Mouse (Mus musculus) midbrain, embryonic 12.5 days (tissue): ENCODE data around the gene 2300002M23Rik. TPM values are rescaled to one million over a fixed set of nuclear protein-coding genes. Genes with fewer than 3 reads are reported as not detected.
A peak's percentile ranks its signal among the peaks of the same experiment; 100 is the strongest.

ENCODE experiments used
- ATAC-seq: fragments of 200-750 bp; cut with Nextera tagmentation; 2 replicates; pipeline ENCODE4 v1.8.0; 2017; ENCODE audit warnings: low read depth, moderate TSS enrichment, moderate library complexity; ENCODE audit not compliant: low FRiP score
- H3K27ac ChIP-seq: fragments of 300-500 bp; sonication (generic); replicated peaks from 2 replicates; pipeline ENCODE4 v1.5.1; 2016; ENCODE audit warnings: mild to moderate bottlenecking
- H3K27me3 ChIP-seq: fragments of 300-500 bp; sonication (generic); 2 replicates; pipeline ENCODE4 v1.6.1; 2016; ENCODE audit warnings: mild to moderate bottlenecking
- H3K36me3 ChIP-seq: fragments of 300-500 bp; sonication (generic); 2 replicates; pipeline ENCODE4 v1.6.1; 2016
- H3K4me1 ChIP-seq: fragments of 300-500 bp; sonication (generic); 2 replicates; pipeline ENCODE4 v1.6.1; 2016
- H3K4me2 ChIP-seq: fragments of 300-500 bp; sonication (generic); replicated peaks from 2 replicates; pipeline ENCODE4 v1.6.1; 2016; ENCODE audit warnings: mild to moderate bottlenecking, moderate library complexity
- H3K4me3 ChIP-seq: fragments of 300-500 bp; sonication (generic); 2 replicates; pipeline ENCODE4 v1.5.1; 2016; ENCODE audit warnings: mild to moderate bottlenecking
- H3K9ac ChIP-seq: fragments of 300-500 bp; sonication (generic); replicated peaks from 2 replicates; pipeline ENCODE4 v1.6.1; 2016; ENCODE audit warnings: mild to moderate bottlenecking, moderate library complexity
- H3K9me3 ChIP-seq: fragments of 300-500 bp; sonication (generic); 2 replicates; pipeline ENCODE4 v1.6.1; 2016; ENCODE audit warnings: mild to moderate bottlenecking
- WGBS: fragments of 180-500 bp; shearing (Covaris S2); methylation state at CpG from one replicate; pipeline ENCODE4 v1.1.7; 2016; 5-methylcytosine and 5-hydroxymethylcytosine counted together
- polyA plus RNA-seq: library from polyadenylated mRNA; unstranded; fragments of >200 nt; fragmentation: Nextera tagmentation; extraction: Ambion mirVana; gene quantifications from 2 replicates; pipeline ENCODE4 v1.2.1, GENCODE M21; 2016

Gene 2300002M23Rik
- polyA plus RNA-seq, 1 experiment from 2014 or later, result not detected

DNA sequence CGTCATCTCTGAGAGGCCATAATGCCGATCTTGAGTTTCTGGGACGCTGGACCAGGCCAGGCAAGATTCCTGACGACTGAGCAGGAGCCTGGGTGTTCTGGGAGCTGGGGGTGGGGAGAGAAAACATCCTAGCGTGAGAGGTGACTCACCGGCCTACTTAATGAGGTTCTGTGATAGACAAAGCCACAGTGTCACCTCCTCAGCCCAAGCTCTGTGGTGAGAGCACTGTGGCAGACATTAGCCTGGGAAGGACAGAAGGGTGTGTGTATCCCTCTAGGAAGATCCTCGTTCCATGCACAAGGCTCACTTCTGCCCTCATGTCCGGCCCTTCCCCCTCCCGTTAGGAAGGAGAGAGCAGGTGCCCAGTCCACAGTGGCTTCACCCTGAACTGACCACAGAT lies 9.9 kb upstream of the 2300002M23Rik start:
- no peaks in the 10 kb centered on the region for H3K9me3 ChIP-seq
- WGBS, result 78% methylated on average over 9 of the region's 9 CpGs
- no peaks in the 10 kb centered on the region for H3K4me1 ChIP-seq
- no peak overlapping the region for H3K4me2 ChIP-seq
- no peak for ATAC-seq
- H3K36me3 ChIP-seq, result no peaks in the 10 kb centered on the region
- H3K27me3 ChIP-seq, result no peaks in the 10 kb centered on the region
- no peak overlapping the region for H3K27ac ChIP-seq
- H3K4me3 ChIP-seq, result no peak overlapping the region
- H3K9ac ChIP-seq, result no peak overlapping the region

DNA sequence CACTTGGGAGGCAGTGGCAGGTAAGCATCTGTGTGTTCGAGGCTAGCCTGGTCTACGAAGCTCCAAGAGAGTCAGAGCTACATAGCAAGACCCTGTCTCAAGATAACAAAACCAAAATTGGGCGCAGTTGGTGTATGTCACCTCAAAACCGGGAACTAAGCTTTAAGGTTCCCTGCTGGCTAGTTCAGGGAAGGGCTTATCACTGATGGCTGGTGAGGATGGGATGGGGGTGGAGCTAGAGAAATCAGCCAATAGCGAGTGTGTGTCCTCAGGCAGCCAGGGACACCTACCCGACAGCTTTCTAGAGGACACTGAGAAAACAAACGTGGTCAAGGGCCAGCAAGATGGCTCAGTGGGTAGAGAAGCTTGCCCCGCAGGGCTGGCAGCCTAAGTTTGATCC lies 9.0 kb upstream of the 2300002M23Rik start:
- Histone ChIP-seq H3K36me3 (no peaks in the 10 kb centered on the region), H3K27ac (no peak overlapping the region), H3K4me2 (no peak overlapping the region), H3K4me1 (no peaks in the 10 kb centered on the region), H3K9ac (no peak overlapping the region), H3K4me3 (no peak overlapping the region), H3K27me3 (no peaks in the 10 kb centered on the region), H3K9me3 (no peaks in the 10 kb centered on the region)
- 62% methylated on average over 8 of the region's 8 CpGs for WGBS
- no peak for ATAC-seq

DNA sequence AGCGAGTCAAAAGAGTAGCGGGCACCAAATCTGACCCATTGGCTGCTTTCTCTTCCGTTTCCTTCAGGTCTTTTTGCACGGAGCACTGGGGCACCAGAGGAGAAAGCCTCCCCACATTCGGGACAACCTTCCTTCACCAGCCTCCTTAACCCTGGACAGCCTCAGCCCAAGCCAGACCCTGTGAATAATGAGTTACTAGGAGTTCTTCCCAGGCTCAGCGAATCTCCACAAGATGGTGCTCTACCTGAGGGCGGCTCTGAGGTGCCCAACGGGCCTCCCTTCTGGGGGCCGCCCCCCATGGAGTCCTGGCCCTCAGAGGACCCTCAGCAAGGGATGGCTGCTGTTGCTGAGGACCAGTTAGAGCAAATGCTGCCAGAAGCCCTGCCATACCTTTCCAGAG lies 517 bp downstream of the 2300002M23Rik start:
- Histone ChIP-seq H3K4me3 (no peak overlapping the region), H3K4me1 (peaks cover 13% of the 10 kb centered on the region), H3K36me3 (no peaks in the 10 kb centered on the region), H3K27me3 (peaks cover 24% of the 10 kb centered on the region), H3K9me3 (0 out of 2 replicates have a peak, but pooled peaks cover 4% of the 10 kb centered on the region), H3K27ac (no peak overlapping the region), H3K4me2 (no peak overlapping the region), H3K9ac (no peak overlapping the region)
- no peak for ATAC-seq
- 26% methylated on average over 9 of the region's 9 CpGs for WGBS

DNA sequence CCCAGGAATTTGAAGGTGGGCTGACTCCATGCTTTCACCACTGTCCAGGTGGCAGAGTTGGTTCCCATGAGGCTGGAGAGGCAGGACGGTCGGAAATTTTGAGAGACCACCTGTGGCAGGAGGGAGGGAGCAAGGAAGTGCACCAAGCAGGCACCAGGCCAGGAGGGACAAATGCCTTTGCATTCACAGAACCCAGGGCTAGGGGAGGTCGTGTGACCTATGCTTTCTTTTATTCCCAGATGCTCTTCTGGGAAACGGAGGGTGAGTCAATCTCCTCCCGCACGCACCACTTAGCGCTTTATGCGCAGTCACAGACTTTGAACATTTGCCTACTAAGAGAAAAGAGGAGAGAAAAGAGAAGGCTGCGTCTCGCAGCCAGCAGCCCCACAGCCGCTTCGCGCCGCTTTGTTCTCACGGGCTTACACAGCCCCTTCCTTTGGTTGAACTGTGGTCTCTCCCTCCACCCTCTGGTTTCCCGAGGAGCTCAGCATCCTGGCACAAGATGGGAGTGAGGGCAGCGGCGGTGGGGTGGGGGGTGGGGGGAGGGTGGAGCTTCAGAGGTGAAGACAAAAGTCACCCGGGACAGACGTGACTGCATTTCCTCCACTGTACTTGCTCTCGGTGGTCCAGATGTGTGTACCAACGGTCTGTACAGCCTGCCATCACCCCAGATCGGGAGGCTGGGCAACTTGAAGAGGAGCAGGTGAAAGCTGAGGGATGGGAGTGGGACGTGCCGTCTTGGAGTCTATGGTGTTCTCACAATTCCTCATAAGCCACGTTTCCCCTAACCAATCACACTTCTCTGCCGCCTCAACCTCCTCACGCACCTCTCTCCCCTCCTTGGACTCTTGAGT lies 2.1 kb downstream of the 2300002M23Rik start:
- WGBS, result 3% methylated on average over 27 of the region's 28 CpGs
- H3K4me2 ChIP-seq, result peak overlapping the region; percentile 58
- H3K36me3 ChIP-seq, result no peaks in the 10 kb centered on the region
- ATAC-seq, result peak; percentile 41
- peak overlapping the region; percentile 41 for H3K9ac ChIP-seq
- H3K4me3 ChIP-seq, result peak overlapping the region; percentile 31
- 0 out of 2 replicates have a peak, but pooled peaks cover 4% of the 10 kb centered on the region for H3K9me3 ChIP-seq
- no peak overlapping the region for H3K27ac ChIP-seq
- peaks cover 13% of the 10 kb centered on the region for H3K4me1 ChIP-seq
- peaks cover 24% of the 10 kb centered on the region for H3K27me3 ChIP-seq

DNA sequence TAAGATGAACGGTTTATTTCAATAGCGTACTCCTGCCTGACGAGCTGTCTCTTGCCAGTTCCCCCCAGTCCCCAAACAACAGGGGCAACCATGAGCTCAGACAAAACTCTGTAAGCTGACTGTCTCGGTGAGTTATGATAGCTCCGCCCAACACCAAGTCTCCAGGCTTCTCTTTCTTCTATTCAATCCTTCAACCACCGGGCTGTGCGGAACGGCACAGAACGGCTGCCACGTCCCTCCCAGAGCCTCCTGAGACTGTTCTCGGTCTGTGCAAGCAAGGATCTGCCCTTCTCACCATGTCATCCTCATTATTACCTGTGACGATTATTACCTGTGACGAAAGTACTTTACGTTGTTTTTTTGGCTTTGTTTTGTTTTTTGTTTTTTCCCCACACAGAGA lies 3.6 kb downstream of the 2300002M23Rik start:
- H3K9me3 ChIP-seq, result 0 out of 2 replicates have a peak, but pooled peaks cover 4% of the 10 kb centered on the region
- WGBS, result 83% methylated on average over 14 of the region's 14 CpGs
- H3K9ac ChIP-seq, result no peak overlapping the region
- H3K27me3 ChIP-seq, result peaks cover 27% of the 10 kb centered on the region
- peaks cover 13% of the 10 kb centered on the region for H3K4me1 ChIP-seq
- H3K27ac ChIP-seq, result no peak overlapping the region
- no peak overlapping the region for H3K4me3 ChIP-seq
- no peaks in the 10 kb centered on the region for H3K36me3 ChIP-seq
- no peak for ATAC-seq
- no peak overlapping the region for H3K4me2 ChIP-seq

DNA sequence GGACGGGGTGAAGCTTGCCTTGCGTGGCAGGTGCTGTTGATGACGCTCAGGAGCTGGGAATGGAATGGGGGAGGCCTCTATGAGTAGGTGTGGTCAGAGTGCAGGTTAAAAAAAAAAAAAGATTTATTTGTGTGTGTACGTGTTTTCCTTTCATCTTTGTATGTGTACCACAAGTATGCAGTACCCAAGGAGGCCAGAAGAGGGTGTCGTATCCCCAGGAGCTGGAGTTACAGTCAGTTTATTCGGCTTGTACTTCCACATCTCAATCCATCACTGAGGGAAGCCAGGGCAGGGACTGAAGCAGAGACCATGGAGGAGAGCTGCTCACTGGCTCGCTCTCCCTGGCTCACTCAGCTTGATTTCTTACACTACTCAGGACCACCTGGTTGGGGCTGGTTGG lies 4.2 kb downstream of the 2300002M23Rik start:
- Histone ChIP-seq H3K9ac (no peak overlapping the region), H3K4me1 (peaks cover 13% of the 10 kb centered on the region), H3K27ac (no peak overlapping the region), H3K27me3 (peaks cover 27% of the 10 kb centered on the region), H3K4me3 (no peak overlapping the region), H3K9me3 (0 out of 2 replicates have a peak, but pooled peaks cover 4% of the 10 kb centered on the region), H3K36me3 (no peaks in the 10 kb centered on the region), H3K4me2 (no peak overlapping the region)
- 97% methylated on average over 7 of the region's 7 CpGs for WGBS
- ATAC-seq, result no peak

DNA sequence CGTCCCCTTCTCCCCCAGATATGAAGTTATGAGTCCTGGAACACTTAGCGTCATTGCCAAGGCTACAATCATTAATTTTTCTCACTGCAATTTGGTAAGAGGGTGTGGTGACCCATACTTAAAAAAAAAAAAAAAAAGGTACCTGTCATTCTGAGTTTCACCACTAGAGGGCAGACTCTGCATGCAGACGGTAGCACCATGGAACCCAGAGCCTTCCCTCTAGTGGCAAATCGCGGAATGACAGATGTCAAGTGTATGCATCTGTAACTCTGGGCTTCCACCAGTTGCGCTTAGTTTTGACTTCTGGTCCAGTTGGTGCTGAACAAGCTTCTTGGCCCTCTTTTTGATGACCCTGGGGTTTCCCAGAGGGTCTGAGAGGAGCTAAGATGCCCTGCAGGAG lies 11.0 kb downstream of the 2300002M23Rik start:
- Histone ChIP-seq H3K9me3 (0 out of 2 replicates have a peak, but pooled peaks cover 4% of the 10 kb centered on the region), H3K4me1 (no peaks in the 10 kb centered on the region), H3K4me3 (no peak overlapping the region), H3K27ac (no peak overlapping the region), H3K36me3 (no peaks in the 10 kb centered on the region), H3K27me3 (peaks cover 3% of the 10 kb centered on the region; the same call in 1 of the 2 replicates), H3K9ac (no peak overlapping the region), H3K4me2 (no peak overlapping the region)
- ATAC-seq, result no peak
- 21% methylated on average over 6 of the region's 6 CpGs for WGBS

DNA sequence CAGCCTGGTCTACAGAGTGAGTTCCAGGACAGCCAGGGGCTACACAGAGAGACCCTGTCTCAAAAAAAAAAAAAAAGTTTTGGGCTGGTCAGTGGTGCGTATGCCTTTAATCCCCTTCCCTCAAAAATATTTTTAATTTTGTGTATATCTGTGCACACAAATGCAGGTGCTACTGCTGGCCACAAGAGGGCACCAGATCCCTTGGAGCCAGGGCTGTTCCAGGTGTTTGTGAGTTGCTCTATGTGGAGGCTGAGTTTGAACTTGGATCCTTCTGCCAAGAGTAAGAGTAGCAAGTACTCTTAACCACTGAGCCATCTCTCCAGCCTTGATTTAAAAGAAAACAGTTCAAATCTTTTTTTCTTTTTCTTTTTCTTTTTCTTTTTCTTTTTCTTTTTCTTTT lies 15.7 kb downstream of the 2300002M23Rik start:
- H3K4me2 ChIP-seq, result no peak overlapping the region
- H3K4me3 ChIP-seq, result no peak overlapping the region
- 0 out of 2 replicates have a peak, but pooled peaks cover 7% of the 10 kb centered on the region for H3K9me3 ChIP-seq
- peaks cover 25% of the 10 kb centered on the region for H3K27me3 ChIP-seq
- no peaks in the 10 kb centered on the region for H3K36me3 ChIP-seq
- no peak for ATAC-seq
- peaks cover 4% of the 10 kb centered on the region for H3K4me1 ChIP-seq
- no peak overlapping the region for H3K27ac ChIP-seq
- WGBS, result 100% methylated on average over 1 of the region's 1 CpGs
- no peak overlapping the region for H3K9ac ChIP-seq

DNA sequence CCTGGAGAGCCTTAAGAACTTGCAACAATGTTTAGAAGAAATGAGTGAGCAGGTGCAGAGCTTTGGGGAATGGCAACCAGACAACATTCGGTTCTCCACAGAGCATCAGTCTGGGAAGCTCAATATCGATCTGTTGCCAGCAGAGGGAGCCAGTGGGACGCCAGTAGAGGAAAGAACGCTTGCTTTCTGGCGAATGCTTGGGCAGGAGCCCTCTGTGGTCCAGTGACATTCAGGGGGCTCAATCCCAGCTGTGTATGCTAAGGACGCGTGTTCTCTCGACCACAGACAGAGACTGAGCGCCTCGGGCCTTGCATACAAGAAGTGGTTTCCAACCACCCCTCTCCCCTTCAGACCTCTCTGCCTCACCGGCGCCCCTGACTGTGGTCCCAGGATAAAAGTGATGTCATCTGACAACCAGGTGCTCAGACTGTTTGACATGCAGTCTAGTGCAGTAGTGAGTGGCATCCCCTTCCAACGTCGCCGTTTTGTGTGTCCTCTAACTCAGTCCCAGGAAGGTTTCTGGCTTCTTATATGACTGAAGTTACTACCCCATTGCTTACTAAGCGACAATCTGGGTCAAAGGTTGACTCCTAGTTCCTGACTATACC lies 17.2 kb downstream of the 2300002M23Rik start:
- Histone ChIP-seq H3K27ac (no peak overlapping the region), H3K36me3 (no peaks in the 10 kb centered on the region), H3K27me3 (peaks cover 25% of the 10 kb centered on the region), H3K4me1 (peaks cover 8% of the 10 kb centered on the region), H3K4me3 (no peak overlapping the region), H3K9ac (no peak overlapping the region), H3K9me3 (0 out of 2 replicates have a peak, but pooled peaks cover 7% of the 10 kb centered on the region), H3K4me2 (peak overlapping the region; percentile 35; the same call in 1 of the 2 replicates)
- ATAC-seq, result no peak
- WGBS, result 18% methylated on average over 16 of the region's 16 CpGs

DNA sequence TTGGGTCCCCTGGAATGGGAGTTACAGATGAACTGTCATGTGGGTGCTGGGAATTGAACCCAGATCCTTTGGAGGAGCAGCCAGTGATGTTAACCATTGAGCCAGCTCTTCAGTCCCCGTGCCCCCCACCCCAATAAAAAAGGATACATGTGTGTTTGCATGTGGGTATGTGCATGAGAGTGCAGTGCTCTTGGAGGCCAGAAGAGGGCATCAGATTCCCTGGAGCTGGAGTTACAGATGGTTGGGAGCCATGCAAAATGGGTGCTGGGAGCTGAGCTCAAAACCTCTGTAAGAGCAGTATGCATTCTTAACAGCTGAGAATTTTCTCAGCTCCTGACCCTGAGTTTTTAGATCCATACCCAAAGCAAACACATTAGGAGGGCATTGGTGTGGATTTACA lies 20.0 kb downstream of the 2300002M23Rik start:
- no peak for ATAC-seq
- 76% methylated on average over 1 of the region's 1 CpGs for WGBS

DNA sequence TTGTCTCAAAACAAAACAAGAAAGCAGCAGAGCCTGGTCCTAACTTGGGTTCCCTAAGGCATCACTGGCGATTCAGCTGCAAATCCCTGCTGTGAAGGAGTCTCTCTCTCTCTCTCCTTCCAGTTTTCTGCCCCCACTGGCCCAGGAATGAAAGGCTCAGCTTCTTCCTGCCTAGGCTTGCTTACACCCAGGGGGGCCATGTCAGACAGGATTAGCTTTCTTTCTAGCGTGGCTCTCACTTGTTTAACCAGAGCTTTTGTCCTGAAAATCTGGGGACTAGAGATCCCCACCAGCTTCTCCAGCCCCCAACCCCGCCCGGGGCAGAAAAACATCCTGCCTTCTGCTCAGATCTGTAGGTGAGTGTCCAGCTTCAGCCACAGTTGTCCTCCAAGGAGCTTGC lies 21.1 kb downstream of the 2300002M23Rik start:
- H3K9me3 ChIP-seq, result 0 out of 2 replicates have a peak, but pooled peaks cover 3% of the 10 kb centered on the region
- ATAC-seq, result no peak
- peaks cover 8% of the 10 kb centered on the region for H3K4me1 ChIP-seq
- H3K36me3 ChIP-seq, result no peaks in the 10 kb centered on the region
- no peak overlapping the region for H3K4me3 ChIP-seq
- H3K4me2 ChIP-seq, result no peak overlapping the region
- peaks cover 31% of the 10 kb centered on the region for H3K27me3 ChIP-seq
- H3K9ac ChIP-seq, result no peak overlapping the region
- H3K27ac ChIP-seq, result no peak overlapping the region; the same call in 1 of the 2 replicates
- WGBS, result 5% methylated on average over 4 of the region's 4 CpGs

More for the DNA sequence above, 20.0 kb downstream of the 2300002M23Rik start:
- H3K4me1 ChIP-seq, result peaks cover 8% of the 10 kb centered on the region
- no peak overlapping the region for H3K4me2 ChIP-seq
- H3K27me3 ChIP-seq, result peaks cover 31% of the 10 kb centered on the region
- no peak overlapping the region for H3K4me3 ChIP-seq
- H3K27ac ChIP-seq, result no peak overlapping the region
- 0 out of 2 replicates have a peak, but pooled peaks cover 3% of the 10 kb centered on the region for H3K9me3 ChIP-seq
- no peak overlapping the region for H3K9ac ChIP-seq
- H3K36me3 ChIP-seq, result no peaks in the 10 kb centered on the region
